Mouse (Mus musculus): ENCODE data around the gene Arhgef1. TPM values are rescaled to one million over a fixed set of nuclear protein-coding genes. Genes with fewer than 3 reads are reported as not detected.

The Arhgef1 gene
- polyA plus RNA-seq, 1 experiment from 2014 or later: 44.3 TPM

DNA sequence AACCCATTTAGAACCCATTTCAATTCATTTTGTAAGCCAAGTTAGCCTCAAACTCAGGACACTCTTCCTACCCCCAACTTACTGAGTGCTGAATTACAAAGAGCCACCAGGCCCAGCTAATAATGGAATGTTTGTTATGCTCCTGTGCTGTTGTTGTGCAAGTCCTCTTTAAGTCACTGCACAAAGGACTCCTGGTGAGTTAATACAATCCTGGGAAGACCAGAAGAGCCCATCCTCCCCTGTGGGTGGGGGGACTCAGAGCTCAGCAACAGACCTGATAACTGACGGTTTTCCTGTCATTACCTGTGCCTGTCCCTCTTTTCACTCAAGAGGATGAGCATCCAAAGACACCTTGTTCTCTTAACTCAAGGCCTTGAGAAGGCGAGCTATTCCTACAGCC lies 23.1 kb upstream of the Arhgef1 start:
- H3K4me1 ChIP-seq (replicated peaks): peaks cover 11% of the 10 kb centered on the region
- H3K27ac ChIP-seq: no peak overlapping the region

DNA sequence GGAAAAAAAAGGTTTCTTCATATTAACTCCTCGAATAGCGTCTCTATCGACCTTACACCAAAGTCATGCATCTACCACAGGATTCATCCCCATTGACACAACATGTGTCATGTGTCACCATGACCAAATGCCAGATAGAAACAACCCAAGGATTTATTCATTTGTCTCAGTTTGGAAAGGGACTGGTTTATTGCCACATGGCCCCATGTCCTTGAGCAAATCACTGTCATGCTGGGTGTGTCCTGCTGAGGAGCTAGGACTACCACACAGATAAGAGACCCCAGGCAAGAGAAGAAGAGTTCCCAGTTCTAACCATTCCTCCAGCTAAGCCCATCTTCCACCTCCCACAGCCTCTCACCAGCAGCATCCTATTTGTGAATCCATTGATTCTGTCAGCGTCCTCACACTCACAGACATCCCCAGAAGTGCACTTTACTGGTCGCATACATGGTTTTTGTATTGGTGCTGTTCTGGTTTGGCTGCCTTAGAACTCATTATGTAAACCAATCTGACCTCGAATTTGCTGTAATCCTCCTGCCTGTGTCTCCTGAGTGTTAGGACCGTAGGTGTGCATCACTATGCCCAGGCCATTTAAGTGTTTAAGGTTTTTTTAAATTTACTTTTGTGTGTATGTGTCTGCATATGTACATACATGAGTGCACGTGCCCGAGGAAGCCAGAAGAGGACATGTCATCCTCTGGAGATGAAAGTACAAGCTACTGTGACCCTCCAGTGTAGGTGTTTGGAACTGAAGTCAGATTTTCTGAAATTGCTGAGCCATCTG lies 20.1 kb upstream of the Arhgef1 start:
- no peak overlapping the region for H3K4me2 ChIP-seq
- DNase-seq (no peak), ATAC-seq (ENCODE audit: low read depth) (no peak)
- no peak overlapping the region for H3K27ac ChIP-seq
- no peaks in the 10 kb centered on the region for H3K27me3 ChIP-seq
- WGBS (ENCODE audit: insufficient replicate concordance): 85% methylated on average over 9 of the region's 9 CpGs
- H3K9me3 ChIP-seq (replicated peaks): no peaks in the 10 kb centered on the region
- peaks cover 34% of the 10 kb centered on the region for H3K4me1 ChIP-seq (replicated peaks)
- no peak overlapping the region for H3K9ac ChIP-seq
- no peak overlapping the region for H3K4me3 ChIP-seq (replicated peaks)
- H3K36me3 ChIP-seq: peaks cover 26% of the 10 kb centered on the region

More for the DNA sequence above, 23.1 kb upstream of the Arhgef1 start:
- no peak for DNase-seq
- Histone ChIP-seq H3K9ac (no peak overlapping the region), H3K36me3 (no peaks in the 10 kb centered on the region), H3K4me3 (replicated peaks) (no peak overlapping the region), H3K4me2 (no peak overlapping the region), H3K27me3 (peaks cover 16% of the 10 kb centered on the region), H3K9me3 (replicated peaks) (no peaks in the 10 kb centered on the region)
- ATAC-seq (ENCODE audit: low read depth): no peak
- WGBS (ENCODE audit: insufficient replicate concordance): 70% methylated on average over 2 of the region's 2 CpGs

DNA sequence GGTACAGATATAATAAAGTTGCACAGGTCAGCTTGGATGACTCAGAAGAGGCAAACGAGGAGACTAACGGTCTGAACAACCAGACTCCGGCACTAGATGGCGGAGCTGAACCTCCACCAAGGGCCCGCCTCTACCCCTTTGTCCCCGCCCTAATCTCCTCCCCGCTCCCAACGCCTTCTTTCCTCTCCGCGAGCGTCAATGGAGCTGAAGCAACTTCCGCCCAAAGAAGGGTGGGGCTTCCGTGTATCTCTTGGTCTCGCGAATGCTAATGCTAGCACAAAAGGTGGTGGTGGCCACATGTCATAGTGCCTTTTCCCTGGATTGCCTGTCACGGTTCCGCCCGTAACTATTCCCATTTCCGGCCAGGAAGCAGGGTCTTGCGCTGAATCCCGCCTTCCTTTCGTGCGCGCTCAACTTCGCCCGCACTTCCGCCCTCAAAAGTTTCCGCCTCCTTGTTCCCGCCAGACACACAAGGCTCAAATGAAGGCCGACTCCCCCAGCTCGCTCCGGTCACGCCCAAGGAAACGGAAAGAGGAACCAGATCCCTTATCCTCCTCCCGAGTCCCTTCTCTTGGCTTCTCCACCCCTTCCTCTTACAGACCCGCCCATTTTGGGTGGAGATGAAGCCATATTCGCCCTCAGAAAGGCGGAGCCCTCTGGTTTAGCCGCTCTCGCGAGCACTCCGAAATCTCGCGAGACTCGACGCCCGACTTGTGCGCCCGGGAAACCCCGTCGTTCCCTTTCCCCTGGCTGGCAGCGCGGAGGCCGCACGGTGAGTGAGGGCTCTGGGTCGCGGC lies 18.6 kb upstream of the Arhgef1 start, which contains the start of gene Rps19:
Rps19 (plus strand) TSS at position 476 of the 797 bp plus-strand sequence.
- H3K27me3 ChIP-seq: no peaks in the 10 kb centered on the region
- H3K4me1 ChIP-seq (replicated peaks): peaks cover 49% of the 10 kb centered on the region
- peak within 1 kb of the TSS; percentile 100 for H3K9ac ChIP-seq
- H3K4me2 ChIP-seq: peak within 1 kb of the TSS; percentile 94
- peak within 1 kb of the TSS; percentile 100 for H3K4me3 ChIP-seq (replicated peaks)
- no peaks in the 10 kb centered on the region for H3K9me3 ChIP-seq (replicated peaks)
- H3K27ac ChIP-seq: peak within 1 kb of the TSS; percentile 98
- DNase-seq (peak; percentile 97), ATAC-seq (ENCODE audit: low read depth) (peak; percentile 92)
- peaks cover 41% of the 10 kb centered on the region for H3K36me3 ChIP-seq
- WGBS (ENCODE audit: insufficient replicate concordance): under 1% methylated on average over 57 of the region's 57 CpGs

DNA sequence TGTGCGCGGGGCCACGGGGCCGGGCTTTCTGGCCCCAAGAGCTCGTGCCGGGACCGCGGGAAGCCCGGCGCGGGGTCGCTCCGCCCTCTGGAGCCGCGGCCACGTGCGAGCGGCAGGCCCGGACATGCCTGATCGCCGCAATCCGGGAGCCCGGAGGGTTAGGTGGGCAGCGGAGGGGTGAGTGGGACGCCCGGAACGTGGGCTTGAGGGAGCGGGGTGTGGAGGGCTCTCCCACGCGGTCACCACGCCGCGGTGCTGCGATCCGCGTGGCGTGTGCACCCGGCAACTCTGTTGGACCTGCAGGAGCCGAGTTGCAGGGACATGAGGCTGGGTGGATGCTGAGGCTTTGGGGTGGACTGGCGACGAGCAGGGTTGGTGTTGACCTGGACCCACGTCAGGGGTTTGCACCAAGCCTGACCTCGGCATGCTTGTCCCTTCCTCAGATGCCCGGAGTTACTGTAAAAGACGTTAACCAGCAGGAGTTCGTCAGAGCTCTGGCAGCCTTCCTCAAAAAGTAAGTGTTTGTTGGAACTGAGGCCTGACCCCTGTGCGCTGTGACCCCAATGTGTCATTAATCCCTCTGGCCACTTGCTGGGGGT lies 17.9 kb upstream of the Arhgef1 start:
- H3K36me3 ChIP-seq: peaks cover 48% of the 10 kb centered on the region
- H3K4me1 ChIP-seq (replicated peaks): peaks cover 55% of the 10 kb centered on the region
- no peak for ATAC-seq (ENCODE audit: low read depth)
- H3K27me3 ChIP-seq: no peaks in the 10 kb centered on the region
- no peak for DNase-seq
- peak overlapping the region; percentile 100 for H3K9ac ChIP-seq
- peak overlapping the region; percentile 98 for H3K27ac ChIP-seq
- H3K4me2 ChIP-seq: peak overlapping the region; percentile 94
- H3K4me3 ChIP-seq (replicated peaks): peak overlapping the region; percentile 100
- H3K9me3 ChIP-seq (replicated peaks): no peaks in the 10 kb centered on the region
- under 1% methylated on average over 47 of the region's 47 CpGs for WGBS (ENCODE audit: insufficient replicate concordance)

DNA sequence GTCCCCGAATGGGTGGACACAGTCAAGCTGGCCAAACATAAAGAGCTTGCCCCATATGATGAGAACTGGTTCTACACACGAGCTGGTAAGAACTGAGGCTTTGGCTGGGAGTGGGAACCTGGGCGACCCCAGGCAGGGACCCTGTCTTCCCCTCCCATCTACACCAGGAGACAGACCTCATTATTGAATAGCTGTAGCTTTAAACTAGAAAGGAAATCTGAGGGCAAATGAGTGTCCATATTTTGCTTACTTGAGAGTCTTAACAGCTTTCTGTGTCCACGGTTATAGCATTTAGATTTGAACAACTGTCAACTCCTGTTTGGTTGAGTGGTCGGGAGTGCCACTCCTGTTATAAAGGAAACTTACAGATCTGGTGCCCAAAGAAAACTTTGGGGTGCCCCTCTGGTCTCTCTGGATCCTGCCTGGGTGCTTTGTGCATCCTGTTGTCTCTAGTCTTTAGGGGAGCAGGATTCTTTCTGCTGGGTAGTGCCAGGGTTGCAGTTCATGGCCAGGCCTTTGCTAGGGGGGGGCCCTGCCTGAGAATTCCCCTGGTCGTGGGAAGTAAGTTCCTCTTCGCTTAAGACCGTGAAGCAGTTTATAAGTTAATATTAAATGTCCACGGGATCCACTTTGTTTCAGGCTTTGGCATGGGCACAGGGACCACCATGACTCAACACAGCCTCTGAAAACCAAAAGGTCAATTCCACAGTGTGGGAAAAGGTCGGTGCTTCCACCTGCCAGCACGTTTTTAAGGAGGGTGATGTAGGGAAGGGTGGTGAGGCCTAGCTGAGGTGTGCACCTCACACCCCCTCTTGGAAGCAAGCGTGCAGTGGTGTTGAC lies 17.0 kb upstream of the Arhgef1 start:
- Histone ChIP-seq H3K4me1 (replicated peaks) (peaks cover 56% of the 10 kb centered on the region), H3K4me2 (peak overlapping the region; percentile 94), H3K36me3 (peaks cover 55% of the 10 kb centered on the region), H3K4me3 (replicated peaks) (peak overlapping the region; percentile 100), H3K9ac (peak overlapping the region; percentile 100), H3K9me3 (replicated peaks) (no peaks in the 10 kb centered on the region), H3K27me3 (no peaks in the 10 kb centered on the region), H3K27ac (peak overlapping the region; percentile 98)
- 8% methylated on average over 12 of the region's 12 CpGs for WGBS (ENCODE audit: insufficient replicate concordance)
- ATAC-seq (ENCODE audit: low read depth) (no peak), DNase-seq (no peak)

DNA sequence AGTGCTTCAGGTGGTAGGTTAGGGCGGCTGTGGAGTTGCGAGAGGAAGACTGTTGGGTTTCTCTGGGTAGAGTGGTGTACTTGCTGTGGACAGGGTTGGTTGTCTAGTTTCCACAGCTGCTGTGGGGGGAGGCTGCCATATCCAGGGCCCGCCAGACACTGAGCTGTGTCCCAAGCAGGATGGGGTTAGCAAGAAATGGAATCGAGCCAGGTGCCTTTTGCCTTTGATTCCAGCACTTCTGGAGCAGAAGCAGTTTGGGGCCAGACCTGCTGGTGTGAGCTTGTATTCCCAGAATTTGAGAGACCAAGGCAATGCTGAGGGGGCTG lies 16.4 kb upstream of the Arhgef1 start:
- no peak for DNase-seq

DNA sequence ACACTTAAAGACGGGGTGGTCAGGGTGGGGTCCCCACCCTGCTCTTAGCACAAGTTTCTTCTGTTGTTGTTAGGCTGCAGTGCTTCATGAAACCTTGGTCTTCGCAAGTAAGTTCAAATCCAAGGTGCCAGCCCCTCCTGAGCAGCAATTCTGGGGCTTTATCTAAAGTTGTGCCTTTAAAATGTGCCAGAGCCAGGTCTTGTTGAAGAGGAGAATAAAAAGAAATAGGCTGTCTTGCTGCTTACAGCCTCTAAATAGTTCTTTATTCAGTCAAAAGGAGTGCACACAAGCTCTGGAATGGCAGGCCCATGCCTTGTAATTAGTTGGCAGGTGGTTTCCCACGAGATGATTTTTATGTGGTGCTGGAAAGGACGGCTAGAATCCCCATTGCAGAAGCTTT lies 15.6 kb upstream of the Arhgef1 start:
- peak overlapping the region; percentile 98 for H3K27ac ChIP-seq
- H3K27me3 ChIP-seq: no peaks in the 10 kb centered on the region
- no peaks in the 10 kb centered on the region for H3K9me3 ChIP-seq (replicated peaks)
- DNase-seq: no peak
- H3K36me3 ChIP-seq: peaks cover 64% of the 10 kb centered on the region
- H3K9ac ChIP-seq: peak overlapping the region; percentile 100
- ATAC-seq (ENCODE audit: low read depth): no peak
- peak overlapping the region; percentile 100 for H3K4me3 ChIP-seq (replicated peaks)
- H3K4me2 ChIP-seq: peak overlapping the region; percentile 94
- WGBS (ENCODE audit: insufficient replicate concordance): 59% methylated on average over 4 of the region's 4 CpGs
- H3K4me1 ChIP-seq (replicated peaks): peaks cover 65% of the 10 kb centered on the region

More for the DNA sequence above, 16.4 kb upstream of the Arhgef1 start:
- Histone ChIP-seq H3K4me1 (replicated peaks) (peaks cover 61% of the 10 kb centered on the region), H3K27ac (peak overlapping the region; percentile 98), H3K27me3 (no peaks in the 10 kb centered on the region), H3K9ac (peak overlapping the region; percentile 100), H3K36me3 (peaks cover 61% of the 10 kb centered on the region), H3K4me2 (peak overlapping the region; percentile 94), H3K4me3 (replicated peaks) (peak overlapping the region; percentile 100), H3K9me3 (replicated peaks) (no peaks in the 10 kb centered on the region)
- WGBS (ENCODE audit: insufficient replicate concordance): 26% methylated on average over 4 of the region's 4 CpGs
- no peak for ATAC-seq (ENCODE audit: low read depth)

DNA sequence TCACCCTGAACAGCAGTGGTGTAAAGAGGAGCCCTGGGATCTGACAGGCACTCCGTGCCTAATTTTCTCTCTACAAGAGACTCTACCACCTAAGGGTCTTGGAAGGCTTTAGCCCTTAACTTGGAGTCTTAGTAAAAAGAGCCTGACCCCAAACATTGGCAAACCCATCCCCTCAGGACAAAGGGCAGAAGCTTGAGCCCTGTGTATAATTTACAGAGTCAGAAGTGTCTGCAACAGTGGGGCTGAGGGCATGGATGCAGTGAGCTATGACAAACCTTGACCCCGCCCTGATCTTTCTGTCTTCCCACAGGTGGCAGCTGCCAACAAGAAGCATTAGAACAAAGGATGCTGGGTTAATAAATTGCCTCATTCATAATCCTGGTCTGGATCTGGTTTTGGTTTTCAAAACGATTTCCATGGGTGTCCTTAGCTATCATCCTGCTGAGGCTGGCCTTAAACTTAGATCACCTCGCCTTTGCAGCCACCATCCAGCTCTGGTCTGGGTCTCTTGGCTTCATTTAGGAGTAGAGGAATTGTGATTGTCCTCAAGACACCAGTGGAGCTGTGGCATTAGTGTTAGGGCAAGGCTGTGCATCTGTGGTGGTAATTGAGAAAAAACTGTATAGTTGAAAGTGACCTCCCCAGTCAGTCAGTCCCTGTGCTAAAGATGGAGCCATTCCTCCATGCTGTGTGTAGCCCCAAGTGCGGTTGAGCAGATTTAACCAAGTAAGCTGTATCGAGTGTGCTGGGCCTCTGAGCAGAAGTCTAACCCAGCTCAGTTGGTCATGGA lies 13.1 kb upstream of the Arhgef1 start:
- no peak for DNase-seq
- Histone ChIP-seq H3K36me3 (peaks cover 64% of the 10 kb centered on the region), H3K4me2 (no peak overlapping the region), H3K4me1 (replicated peaks) (peaks cover 60% of the 10 kb centered on the region), H3K4me3 (replicated peaks) (no peak overlapping the region), H3K9me3 (replicated peaks) (no peaks in the 10 kb centered on the region), H3K27ac (peak overlapping the region; percentile 67), H3K9ac (0 out of 2 replicates have a peak overlapping the region, but pooled peaks have one; percentile 3), H3K27me3 (no peaks in the 10 kb centered on the region)
- 78% methylated on average over 6 of the region's 6 CpGs for WGBS (ENCODE audit: insufficient replicate concordance)
- ATAC-seq (ENCODE audit: low read depth): peak; percentile 7

DNA sequence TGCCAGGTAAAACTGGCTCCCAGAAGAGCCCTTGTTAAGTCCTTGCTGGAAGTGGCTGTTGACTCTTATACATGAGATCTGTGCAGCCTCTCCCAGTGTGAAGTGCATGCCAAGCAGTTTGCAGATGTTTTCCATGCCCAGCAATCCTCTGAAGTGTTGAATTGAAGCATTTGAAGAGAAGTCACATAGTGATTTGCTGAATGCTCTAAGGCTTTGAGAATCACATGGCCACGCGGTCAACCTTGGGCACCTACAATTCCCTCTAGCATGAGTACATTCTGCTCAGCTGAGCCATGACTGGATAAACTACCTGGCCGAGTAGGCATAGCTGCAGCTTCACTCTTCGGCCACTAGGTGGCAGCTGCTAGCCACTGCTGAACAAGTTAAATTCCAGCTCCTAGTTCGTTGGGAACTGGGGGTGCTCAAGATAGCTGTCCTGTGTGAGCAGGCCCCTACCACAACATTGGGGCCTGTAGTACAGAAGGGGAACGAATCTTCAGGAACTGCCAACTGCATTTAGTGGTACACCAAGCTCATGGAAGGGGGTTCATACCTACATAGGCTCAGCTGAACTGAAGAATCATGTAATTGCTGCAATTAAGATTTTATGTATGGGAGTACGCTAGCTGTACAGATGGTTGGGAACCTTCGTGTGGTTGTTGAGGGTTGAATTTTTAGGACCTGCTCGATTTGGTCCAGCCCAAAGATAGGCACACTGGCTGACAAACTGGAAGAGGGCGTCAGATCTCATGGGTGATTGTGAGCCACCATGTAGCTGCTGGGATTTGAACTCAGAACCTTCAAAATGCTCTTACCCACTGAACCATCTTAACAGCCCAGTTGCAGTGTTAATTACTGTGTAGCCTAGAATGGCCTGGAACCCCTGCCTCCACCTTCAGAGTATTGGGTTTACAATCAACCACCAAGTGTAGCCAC lies 12.2 kb upstream of the Arhgef1 start:
- Histone ChIP-seq H3K36me3 (peaks cover 59% of the 10 kb centered on the region), H3K27me3 (no peaks in the 10 kb centered on the region), H3K27ac (peak overlapping the region; percentile 67), H3K9me3 (replicated peaks) (no peaks in the 10 kb centered on the region), H3K4me1 (replicated peaks) (peaks cover 57% of the 10 kb centered on the region), H3K4me2 (no peak overlapping the region), H3K9ac (no peak overlapping the region), H3K4me3 (replicated peaks) (no peak overlapping the region)
- 17% methylated on average over 10 of the region's 10 CpGs for WGBS (ENCODE audit: insufficient replicate concordance)
- peak; percentile 66 for DNase-seq
- ATAC-seq (ENCODE audit: low read depth): peak; percentile 61

All from liver, embryonic 13.5 days (tissue).